Mouse (Mus musculus) cerebellum, postnatal 14 days (tissue): ENCODE measurements at regions not wholly inside any gene's neighbourhood (a gene's known extent, or its start where the extent isn't known, plus 50 kb on each side); places are given as distances from the start of the nearest gene placed in this dataset.

Experiments used
- DNase-seq, 2 experiments: peaks; one replicate each; pipeline ENCODE4 v3.0.0; 2021; ENCODE audit warnings: mixed read lengths in 2 of 2

DNA sequence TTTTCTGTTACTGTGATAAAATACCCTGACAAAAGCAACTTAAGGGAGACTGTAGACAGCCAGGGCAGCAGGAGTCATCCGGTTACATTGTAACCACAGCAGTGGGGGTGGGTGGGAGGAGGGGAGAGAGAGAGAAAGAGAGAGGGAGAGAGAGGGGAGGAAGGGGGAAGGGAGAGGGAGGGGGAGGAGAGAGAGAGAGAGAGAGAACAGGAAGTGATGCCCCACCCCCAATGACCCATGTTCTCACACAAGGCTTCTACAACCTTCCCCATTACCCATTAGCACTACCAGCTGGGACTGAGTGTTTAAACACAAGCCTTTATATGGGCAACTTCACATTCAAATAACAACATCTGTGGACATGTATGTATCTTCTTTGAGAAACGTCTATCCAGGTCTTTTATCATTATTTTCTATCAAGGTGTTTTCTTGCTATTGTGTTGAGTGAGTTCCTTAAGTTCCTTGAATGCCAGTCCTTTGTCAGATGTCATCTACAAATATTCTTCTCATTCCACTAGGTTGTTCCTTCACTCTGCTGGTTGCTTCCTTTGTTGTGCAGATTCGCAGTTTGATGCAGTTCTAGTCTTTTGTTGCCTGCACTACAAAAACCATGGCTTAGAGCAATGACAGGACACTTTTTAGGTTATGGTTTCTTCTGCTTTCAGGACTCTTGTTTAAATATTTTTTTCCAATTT, 274.7 kb upstream of the Ddx18 start:
- DNase-seq: no peak

DNA sequence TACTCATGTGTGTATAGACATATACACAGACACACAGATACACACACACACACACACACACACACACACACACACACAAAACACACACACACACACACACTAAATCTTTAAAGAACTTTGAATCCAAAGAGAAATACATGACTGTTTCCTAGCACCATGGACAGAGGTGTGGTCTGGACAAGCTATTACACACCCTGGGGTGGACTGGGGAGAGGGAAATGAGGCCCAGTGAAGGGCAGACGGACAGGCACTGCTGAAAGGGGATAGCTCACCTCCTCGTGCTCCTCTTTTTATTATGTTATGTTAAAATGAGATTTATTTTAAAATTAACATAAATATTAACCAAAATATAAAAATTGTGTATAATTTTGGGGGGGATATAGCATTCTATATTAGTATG, 265.8 kb upstream of the Ddx18 start:
- DNase-seq: no peak

DNA sequence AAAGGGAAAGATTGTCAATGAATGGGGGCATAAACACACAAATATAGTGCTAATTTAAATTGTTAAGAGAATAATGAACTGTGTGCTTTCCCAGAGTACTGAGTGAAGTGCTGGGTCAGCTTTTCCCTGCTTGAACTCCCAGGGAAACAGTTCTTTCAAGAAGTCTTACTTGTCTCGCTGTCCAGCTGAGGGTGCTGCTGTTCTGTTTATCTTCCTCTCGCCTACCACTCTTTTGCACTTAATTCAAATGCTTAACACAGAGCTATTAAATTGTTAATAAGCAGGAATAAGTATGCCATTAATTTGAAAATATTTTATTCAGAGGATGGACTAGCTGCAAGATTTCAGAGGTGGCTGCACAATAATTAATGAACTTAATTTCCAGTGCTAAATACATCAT, 262.5 kb upstream of the Ddx18 start:
- peak; percentile 16 to 20 for DNase-seq

DNA sequence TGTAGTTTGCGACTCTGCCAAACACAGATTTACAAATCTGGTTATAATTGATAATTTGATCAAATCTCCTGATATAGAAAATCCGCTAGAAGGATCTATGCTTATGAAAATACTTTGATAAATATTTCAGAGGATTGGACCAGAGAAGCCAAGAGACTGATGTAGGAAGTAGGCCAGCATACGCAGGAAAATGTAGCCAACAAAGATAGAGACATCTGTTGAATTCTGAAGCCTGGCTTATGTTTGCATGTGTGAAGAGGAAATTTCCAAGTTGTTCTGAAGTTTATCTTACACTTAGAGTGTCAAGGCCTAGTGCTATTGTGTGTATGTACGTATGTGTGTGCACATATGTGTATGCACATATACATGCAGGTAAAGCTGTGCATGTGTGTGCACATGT, 255.2 kb upstream of the Ddx18 start:
- no peak for DNase-seq

DNA sequence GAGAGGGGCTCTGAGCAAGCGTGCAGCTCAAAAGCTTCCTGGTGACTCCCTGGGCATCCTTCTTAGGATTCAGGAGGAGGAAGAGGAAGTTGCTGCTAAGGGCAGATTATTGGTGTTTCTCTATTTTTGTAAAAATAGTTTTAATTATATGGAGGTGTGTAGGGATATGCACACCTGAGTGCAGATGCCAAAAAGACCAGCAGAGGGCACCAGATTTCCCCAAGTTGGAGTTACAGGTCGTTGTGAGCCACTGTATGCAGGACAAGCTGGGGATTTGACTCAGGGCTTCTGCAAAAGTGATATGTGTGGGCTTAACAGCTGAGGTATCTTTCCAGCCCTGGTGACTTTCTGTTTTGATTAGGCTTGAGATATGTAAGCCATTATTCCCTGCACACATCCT, 235.5 kb upstream of the Ddx18 start:
- DNase-seq: peak; percentile 14 to 23

DNA sequence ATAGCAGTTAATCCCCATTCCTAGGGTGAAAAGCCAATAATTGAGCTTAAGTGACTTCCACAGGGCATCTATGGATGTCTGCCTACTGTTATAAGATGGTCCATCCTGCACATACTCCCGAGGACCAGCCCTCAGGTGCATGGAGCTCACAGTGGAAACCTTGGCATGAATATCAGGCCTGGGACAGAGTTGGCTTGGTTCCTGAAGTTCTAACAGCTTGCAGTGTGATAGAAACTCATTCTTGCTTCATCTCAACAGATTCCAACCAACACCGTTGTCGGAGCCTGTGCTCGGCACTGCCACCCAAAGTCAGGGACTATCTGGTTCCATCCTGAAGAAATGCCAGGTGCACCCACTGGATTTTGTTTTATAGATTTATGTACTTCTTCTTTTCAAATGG, 234.7 kb upstream of the Ddx18 start:
- peak; percentile 42 to 73 for DNase-seq

DNA sequence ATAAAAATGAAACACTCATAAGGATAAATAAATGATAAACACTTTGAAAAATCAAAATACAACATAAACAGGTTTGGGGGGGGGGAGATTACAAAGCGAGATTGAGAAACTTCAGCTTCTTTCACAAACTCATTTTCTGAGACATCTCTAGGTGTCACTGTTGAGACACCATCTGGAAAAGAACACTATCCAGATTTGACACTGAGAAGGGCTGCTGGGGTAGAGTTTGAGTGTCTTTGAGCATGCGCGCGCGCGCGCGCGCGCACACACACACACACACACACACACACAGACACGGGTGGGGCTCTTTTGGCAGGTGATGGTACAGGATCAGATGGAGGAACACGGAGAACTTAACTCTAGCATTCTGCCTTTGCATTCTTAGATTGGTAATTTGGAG, 230.7 kb upstream of the Ddx18 start:
- peak; percentile 27 to 42 for DNase-seq

DNA sequence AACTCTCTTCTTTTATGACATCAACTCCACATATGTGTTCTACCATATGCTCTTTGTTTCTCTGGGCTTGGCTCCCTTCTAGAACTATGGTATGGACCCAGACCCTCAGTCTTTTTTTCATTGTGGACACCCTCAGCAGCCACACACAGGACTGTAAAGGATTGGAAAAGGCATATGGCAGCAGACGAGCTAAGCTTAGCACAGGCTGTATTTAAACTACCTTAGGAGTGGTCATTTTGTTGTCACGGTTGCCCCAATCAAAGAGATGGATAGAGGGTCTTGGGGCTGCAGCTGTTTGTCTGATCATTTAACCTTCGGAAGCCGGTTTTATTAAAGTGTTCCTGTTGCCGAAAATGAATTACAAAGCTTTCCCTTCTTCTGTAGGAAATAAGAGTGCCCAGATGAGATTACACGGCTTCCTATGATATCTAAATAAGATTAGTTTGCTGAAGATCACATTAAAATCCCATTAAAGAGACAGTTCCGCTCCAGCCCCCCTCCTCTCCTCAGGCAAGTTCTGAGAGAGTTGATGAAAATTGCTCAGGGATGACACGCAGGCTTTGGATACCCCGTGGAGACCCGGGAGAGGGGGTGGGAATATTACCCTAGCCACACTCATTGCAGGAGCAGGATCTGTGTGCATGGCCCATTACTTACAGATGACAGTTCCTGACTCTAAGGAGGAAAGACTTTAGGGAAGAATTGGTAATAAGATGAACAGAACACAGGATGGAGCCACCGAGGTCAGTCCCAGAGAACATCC, 227.4 kb upstream of the Ddx18 start:
- DNase-seq: no peak

DNA sequence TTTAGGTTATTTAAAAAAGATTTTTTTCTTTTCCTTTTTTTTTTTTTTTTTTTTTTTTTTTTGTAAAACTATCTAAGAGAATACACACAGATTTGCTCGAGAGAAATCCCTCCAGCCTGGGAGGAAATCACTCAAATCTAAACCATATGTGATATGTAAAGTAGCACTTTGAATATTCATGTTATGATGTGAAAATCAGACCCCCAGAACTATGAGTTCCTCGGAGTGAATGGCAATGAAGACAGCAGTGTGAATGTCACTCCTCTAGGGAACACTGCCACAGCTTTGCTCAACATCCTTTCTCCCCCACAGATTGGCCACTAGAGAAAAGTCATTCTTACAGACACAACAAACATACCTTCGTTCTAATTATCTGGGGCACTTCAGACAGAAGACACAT, 217.8 kb upstream of the Ddx18 start:
- DNase-seq: no peak

DNA sequence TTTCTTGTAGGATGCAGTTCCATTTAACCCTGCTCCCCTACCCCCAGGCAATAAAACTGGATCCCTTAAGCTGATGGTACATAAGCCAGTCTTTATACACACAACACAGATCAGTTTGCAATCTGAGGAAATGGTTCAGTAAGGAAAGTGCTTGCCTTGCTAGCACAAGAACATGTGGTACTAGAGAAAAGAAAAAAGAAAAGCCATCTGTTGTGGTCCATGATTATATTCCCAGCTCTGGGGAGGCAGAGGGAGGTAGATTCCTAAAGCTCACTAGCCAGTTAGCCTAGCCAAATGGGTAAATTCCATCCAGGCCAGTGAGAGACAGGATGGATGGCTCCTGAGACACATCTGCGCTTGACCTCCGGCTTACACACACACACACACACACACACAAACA, 206.2 kb upstream of the Ddx18 start:
- DNase-seq: no peak

DNA sequence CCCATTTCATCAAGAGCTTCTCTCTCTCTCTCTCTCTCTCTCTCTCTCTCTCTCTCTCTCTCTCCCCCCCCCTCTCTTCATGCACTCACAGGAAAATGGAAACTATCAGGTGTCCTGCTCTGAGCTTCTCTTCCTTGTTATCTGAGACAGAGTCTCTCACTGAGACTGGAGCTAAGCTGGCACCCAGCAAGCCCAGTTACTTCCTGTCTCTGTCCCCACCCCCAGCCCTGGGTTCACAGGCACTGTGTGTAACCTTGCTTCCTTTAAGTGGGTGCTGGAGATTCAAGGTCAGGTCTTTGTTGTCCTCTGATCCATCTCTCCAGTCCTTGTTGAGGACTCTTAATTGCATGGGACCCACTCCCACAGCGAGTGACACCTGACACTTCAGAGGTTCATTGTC, 203.7 kb upstream of the Ddx18 start:
- no peak for DNase-seq

DNA sequence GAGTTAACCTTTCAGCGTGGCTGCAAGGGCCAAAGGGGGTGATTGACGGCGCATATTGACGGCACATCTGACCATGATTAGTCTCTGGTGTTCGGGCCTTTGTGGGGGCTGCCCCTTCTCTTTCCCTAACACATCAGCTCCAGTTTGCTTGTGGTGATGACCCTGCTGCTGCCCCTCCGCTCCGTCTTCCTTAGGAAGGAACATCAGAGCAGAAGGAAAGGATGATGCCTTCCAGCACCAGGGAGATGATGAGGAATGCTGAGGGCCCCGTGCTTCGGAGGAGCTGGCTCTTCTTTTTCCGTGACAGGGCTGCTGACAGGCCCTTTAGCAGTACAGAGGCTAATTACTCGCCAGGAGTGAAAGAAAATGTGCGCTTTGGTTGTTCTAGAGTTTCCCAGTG, 203.1 kb upstream of the Ddx18 start:
- no peak for DNase-seq

DNA sequence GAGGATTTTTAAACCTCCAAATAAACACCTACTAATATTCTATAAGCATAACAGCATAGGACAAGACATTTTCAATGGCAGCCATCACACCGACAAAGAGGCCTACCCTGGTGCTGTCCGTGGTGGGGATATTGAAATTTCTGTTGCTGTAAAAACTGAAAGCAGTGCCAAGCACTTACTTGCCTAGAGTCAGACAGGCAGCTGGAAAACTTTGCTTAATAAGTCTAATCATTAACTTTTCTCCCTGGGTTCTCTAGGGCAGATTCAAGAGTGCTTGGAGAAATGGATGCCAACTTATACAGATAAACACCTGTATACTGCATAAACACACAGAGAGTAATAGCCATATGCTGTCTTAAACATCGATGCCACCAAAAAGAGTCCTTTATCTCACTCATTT, 192.3 kb upstream of the Ddx18 start:
- DNase-seq: no peak

DNA sequence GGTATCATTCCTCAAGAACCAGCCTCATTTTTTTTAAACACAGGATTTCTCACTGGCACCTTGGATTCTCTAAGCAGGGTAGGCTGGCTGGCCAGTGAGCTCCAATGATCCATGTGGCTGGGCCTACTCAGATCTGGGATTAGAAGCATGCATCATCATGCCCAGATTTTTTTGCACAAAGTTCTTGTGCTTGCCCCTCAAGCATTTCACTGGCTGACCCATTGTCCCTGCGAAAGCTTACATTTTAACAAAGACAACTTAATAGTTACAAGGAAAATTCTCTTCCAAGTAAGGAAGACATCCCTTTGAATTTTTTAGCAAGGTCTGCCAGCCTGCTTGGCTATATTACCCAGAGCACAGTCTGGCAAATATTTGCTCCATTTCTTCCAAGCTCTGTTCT, 177.4 kb upstream of the Ddx18 start:
- DNase-seq: no peak

DNA sequence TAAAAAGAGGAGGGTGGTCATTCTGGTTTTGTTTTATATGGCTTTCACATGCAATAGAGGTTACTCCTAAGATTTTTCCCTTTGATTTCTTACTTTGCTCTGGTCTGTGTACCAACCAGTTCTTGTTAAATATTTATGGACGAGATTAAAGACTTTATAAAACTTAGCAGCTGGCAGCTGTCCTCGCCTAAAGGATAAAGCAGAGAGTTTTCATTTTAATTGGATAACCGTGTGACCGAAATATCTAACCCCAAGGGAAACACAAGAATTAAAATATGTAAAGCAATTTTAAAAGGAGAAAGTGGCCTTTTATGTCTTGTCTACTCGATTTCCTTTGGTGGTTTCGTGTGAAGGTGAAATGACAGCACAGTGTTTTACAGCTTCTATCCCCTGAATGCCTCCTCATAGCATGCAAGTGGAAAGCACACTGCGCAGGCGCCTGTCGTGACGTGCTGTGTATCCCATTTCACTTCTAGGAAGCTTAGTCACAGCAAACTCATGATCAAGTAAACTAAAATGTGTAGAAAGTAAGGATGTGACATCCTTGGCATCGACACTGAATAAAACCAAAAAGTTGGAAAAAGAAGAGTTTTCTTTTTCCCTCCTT, 167.4 kb upstream of the Ddx18 start:
- DNase-seq: no peak

DNA sequence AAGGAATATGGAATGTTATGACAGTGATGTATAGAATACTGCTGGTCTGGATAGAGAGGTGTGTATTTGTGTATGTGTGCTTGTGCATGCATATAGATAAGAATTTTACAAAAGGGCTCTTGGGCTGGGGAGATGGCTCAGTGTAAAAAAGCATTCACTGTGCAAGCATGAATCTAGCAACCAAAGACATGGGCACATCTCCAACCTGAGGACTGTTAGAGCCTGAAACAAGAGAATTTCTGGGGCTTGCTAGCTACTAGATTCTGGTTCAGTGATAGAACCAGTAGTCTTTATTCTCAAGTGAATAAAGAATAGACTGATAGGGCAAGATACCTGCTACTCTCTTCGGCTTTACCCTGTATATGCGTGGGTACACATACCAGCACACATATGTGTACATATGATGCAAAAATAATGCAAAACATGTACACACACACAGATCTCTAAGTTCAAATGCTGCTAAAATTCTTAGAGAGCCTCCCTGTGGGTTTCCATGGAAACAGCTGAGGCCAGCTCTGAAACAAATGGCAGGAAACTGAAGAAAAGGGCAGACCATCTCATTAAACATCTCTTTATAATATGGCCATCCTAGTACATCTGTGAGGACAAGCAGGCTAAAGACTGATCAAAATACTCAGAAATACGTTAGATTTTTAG, 166.8 kb upstream of the Ddx18 start:
- DNase-seq: no peak

DNA sequence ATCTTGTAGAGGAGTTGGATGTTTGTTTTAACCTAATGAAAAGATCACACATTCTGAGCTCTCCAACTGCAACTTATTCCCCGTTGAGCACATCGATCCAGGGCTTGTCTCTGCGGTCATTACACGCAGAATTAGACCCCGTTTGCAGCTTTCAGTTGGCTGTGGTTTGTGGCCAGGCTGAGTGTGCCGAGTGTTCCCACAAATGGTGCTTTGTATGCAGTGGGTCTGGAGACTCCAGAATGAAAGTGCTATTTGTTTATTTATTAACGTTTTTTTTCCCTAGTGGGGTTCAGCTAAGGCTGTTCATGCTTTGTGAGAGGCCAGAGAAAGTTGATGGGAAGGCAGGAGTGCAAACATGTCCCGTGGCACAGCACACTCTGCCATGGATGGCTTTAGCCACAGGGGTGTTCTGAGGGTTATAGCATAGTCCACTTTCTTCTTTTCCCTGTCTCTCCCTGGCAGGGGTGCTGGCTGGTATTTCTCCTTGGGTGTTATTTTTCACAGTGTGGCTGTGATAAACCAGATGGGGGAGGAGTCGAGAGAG, 141.6 kb upstream of the Ddx18 start:
- no peak for DNase-seq

DNA sequence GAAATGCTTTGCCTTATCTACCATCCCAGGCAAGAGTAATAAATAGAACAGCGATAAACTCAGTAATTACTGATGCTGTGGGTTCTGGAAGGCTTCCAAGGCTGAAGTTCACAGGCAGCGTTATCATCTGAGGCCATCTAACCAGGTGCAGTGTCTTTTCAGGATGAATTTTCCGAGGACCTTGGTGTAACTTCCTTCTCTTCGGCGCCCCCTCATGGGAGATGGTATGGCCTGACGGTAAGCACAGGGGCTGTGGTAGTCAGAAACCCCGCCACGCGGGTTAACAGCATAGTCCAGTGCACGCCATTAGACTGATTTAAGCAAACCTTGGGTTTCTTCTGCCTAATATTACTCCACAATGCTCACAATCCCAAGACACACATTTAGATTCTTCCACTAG, 140.5 kb upstream of the Ddx18 start:
- peak; percentile 4 to 11 for DNase-seq

DNA sequence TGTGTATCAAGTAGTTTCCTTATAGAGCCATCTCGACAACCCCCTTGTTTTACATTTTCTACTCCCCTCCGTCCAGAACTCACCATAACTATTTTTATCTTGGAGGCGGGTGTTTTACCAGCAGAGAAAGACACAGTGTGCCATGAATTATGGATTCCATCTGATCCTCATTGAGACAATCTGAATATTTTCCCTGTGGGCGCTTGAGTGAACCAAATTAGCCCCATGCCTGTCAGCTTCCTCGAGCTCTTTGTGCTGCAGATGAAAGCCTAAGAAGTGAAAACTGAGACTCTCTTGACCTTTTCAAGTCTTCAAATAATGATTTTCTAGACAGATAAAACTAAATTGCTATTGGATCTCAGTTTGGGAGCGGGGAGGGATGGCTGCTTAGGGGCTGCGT, 134.0 kb upstream of the Ddx18 start:
- DNase-seq: no peak

DNA sequence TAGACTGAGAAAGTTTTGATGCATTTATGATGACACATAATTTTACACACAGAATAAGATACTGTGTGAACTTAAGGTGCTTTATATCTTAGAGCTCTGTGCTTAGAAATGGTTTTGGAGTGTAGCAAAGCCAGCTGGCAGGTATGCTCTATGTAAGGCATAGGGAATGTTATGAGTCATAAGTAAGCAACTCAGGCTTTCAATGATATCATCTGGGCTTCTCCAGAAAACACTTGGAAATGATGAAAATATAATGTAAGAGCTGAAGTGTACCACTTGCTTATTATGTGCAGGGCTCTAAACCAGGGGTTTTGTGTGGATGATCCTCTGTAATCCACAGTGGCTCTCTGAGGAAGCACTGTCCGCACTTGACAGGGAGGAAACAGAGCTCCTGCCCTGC, 86.1 kb upstream of the Ddx18 start:
- DNase-seq: no peak

DNA sequence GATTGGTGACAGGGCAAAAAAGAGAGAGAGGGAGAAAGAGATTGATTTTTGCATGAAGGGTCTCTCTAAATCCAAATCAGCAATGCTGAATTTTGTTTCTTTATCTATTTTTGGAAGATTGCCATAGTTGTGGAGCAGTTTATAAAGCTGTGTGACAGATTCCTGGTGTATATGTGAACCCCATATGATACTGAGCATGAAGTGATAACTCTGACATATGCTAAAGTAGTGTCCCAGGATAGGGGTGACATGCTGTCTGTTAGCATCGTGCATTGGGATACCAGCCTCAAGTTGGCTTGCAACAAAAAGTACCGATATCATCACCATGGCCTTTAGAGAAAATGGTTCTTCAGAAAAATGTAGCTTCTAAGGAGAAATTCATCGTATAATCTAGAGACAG, 82.3 kb upstream of the Ddx18 start:
- no peak for DNase-seq

DNA sequence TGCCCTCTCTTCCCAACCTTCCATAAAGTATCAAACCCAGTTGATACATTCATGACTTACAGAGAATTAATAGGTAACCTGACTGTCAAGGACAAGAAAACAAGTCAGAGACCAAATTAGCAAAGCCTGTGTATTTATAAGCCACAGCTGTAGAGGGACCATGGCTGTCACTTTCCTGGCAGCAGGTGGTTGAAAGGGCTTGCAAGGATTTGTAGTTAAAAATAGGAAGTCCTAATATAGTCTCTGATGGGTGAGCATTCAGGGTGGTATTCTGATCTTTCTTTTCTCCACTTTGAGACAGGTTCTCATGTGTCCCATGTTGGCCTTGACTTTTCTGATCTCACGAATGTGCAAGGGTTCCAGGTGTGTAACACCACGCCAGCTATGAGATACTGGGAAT, 63.7 kb upstream of the Ddx18 start:
- no peak for DNase-seq

DNA sequence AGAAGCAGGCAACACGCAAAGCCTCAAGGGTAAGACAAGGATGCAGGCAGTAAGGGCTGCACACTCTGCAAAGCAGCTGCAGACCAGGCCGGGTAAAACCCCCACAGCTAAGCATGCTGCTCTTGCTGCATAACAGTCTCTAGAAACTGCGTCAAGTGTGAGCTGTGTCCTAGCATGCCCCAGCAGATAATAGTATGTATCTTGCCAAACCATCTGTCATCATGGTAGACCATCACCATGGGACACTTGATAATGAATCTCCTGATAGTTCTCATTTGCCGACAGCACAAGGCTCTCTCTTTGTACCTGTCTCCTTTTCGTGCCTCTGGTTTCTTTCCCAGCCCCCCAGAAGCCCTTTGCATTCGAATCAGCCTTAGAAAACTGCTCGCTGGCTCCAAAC, 52.5 kb upstream of the Ddx18 start:
- no peak for DNase-seq

DNA sequence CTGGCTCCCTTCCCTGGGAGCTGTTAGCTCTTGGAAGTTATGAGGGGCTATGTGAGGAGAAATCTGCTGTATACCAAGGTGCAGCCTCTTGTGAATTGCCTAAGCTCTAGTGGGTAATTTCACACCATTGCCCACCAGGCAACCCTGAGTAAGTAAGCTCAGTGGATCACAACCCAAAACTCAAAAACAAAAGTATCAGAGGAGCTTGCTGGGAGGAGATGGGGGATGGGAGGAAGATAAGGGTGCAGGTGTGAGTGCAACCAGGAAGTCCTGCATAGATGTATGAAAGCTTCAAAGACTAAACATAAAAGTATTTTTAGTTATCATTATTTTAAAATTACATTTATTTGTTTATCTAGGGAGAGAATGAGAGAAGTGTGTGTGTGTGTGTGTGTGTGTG, 50.8 kb upstream of the Ddx18 start:
- no peak for DNase-seq
